Mouse (Mus musculus) heart, adult 2 months (tissue): ENCODE results near the gene Dhrs3. TPM values are rescaled to one million over a fixed set of nuclear protein-coding genes. Genes with fewer than 3 reads are reported as not detected.

Experiments used
- DNase-seq, 2 experiments: peaks; one replicate each; pipeline ENCODE4 v3.0.0; 2021
- H3K27ac ChIP-seq: fragments of 200-600 bp; 2 replicates; pipeline ENCODE4 v1.8.1; 2022
- H3K27me3 ChIP-seq: fragments of 200-500 bp; 2 replicates; pipeline ENCODE4 v1.6.1; 2012; ENCODE audit warnings: mild to moderate bottlenecking, low read length, inconsistent platforms, mixed read lengths; ENCODE audit not compliant: control insufficient read depth, insufficient read depth
- H3K36me3 ChIP-seq: fragments of 200-500 bp; 2 replicates; pipeline ENCODE4 v1.6.1; 2012; ENCODE audit warnings: low read length, inconsistent platforms; ENCODE audit not compliant: control insufficient read depth, insufficient read depth
- H3K4me1 ChIP-seq: fragments of 200-500 bp; 2 replicates; pipeline ENCODE4 v1.6.1; 2011; ENCODE audit warnings: low read length; ENCODE audit not compliant: control insufficient read depth, insufficient read depth
- H3K4me3 ChIP-seq: fragments of 200-600 bp; 2 replicates; pipeline ENCODE4 v1.8.1; 2022
- H3K79me2 ChIP-seq: fragments of 200-500 bp; replicated peaks from 2 replicates; pipeline ENCODE4 v1.6.1; 2012; ENCODE audit warnings: mild to moderate bottlenecking, inconsistent platforms, low read length, moderate library complexity, mixed read lengths; ENCODE audit not compliant: control insufficient read depth, insufficient read depth
- H3K9ac ChIP-seq: fragments of 200-500 bp; 2 replicates; pipeline ENCODE4 v1.6.1; 2012; ENCODE audit warnings: low read depth, mild to moderate bottlenecking, control low read depth, inconsistent platforms, low read length, mixed read lengths
- CTCF ChIP-seq: fragments of 200-600 bp; IDR thresholded peaks from 2 replicates; pipeline ENCODE4 v1.8.1; 2022; ENCODE audit warnings: antibody characterized with exemption, mild to moderate bottlenecking, moderate library complexity
- EP300 ChIP-seq: fragments of 200-500 bp; IDR thresholded peaks from 2 replicates; pipeline ENCODE4 v1.6.1; 2011; ENCODE audit warnings: low read depth, low read length, control low read depth; ENCODE audit not compliant: insufficient read depth
- POLR2A ChIP-seq: fragments of 200-500 bp; IDR thresholded peaks from 2 replicates; pipeline ENCODE4 v1.6.1; 2011; ENCODE audit warnings: mild to moderate bottlenecking, low read depth, low read length, control low read depth; ENCODE audit not compliant: insufficient read depth
- WGBS: fragments of 180-500 bp; shearing (Covaris S2); methylation state at CpG from one replicate; pipeline ENCODE4 v1.1.7; 2018; 5-methylcytosine and 5-hydroxymethylcytosine counted together
- intact Hi-C: fragments of 180-260 bp; cut with DNase I; formaldehyde crosslinking; loops from one replicate; pipeline ENCODE4 v1.15.1; 2025
- polyA plus RNA-seq: library from polyadenylated mRNA; depleted of rRNA; stranded (reverse); fragments of >200 nt; gene quantifications from 2 replicates; pipeline ENCODE4 v1.2.3, GENCODE M21; 2012
- total RNA-seq, 2 experiments: library from RNA; stranded (reverse); gene quantifications; 2 replicates each; pipeline ENCODE4 v1.2.3; 2021

The Dhrs3 gene
- total and polyA plus RNA-seq, 3 experiments: 113 to 143 (median 139) TPM

GRCm38 (mm10) chr4:144953421-144953820, 60.8 kb downstream of the Dhrs3 start:
- 92% methylated on average over 1 of the region's 1 CpGs for WGBS
- Histone ChIP-seq H3K27ac (no peak overlapping the region; the same call in 1 of the 2 replicates), H3K9ac (no peak overlapping the region), H3K4me1 (peaks cover 25% of the 10 kb centered on the region), H3K36me3 (peaks cover 14% of the 10 kb centered on the region), H3K4me3 (no peak overlapping the region), H3K79me2 (no peaks in the 10 kb centered on the region), H3K27me3 (no peaks in the 10 kb centered on the region)
- intact Hi-C loops: no loop called here
- TF ChIP-seq POLR2A: no peak
- TF ChIP-seq EP300: no peak
- TF ChIP-seq CTCF: no peak
- DNase-seq: no peak

- WGBS: 33% methylated on average over 1 of the region's 1 CpGs
- Histone ChIP-seq H3K27ac (no peak overlapping the region), H3K9ac (no peak overlapping the region), H3K4me1 (peaks cover 16% of the 10 kb centered on the region), H3K27me3 (no peaks in the 10 kb centered on the region), H3K79me2 (no peaks in the 10 kb centered on the region), H3K36me3 (peaks cover 12% of the 10 kb centered on the region), H3K4me3 (no peak overlapping the region)
- TF ChIP-seq CTCF (no peak), EP300 (no peak), POLR2A (no peak)
- no peak for DNase-seq
- intact Hi-C loops: no loop called here
Measured at GRCm38 (mm10) chr4:144955863-144956262, 63.2 kb downstream of the Dhrs3 start.

- H3K27ac ChIP-seq: no peak overlapping the region
- no peaks in the 10 kb centered on the region for H3K79me2 ChIP-seq
- no peak for DNase-seq
- no peak overlapping the region for H3K9ac ChIP-seq
- no peaks in the 10 kb centered on the region for H3K27me3 ChIP-seq
- H3K4me3 ChIP-seq: no peak overlapping the region
- intact Hi-C loops: no loop called here
- WGBS: 50% methylated on average over 1 of the region's 1 CpGs
- H3K4me1 ChIP-seq: peaks cover 17% of the 10 kb centered on the region
- peaks cover 17% of the 10 kb centered on the region for H3K36me3 ChIP-seq
- TF ChIP-seq EP300: no peak
- no peak for TF ChIP-seq POLR2A
- TF ChIP-seq CTCF: no peak
Measured at GRCm38 (mm10) chr4:144956293-144956692, 63.7 kb downstream of the Dhrs3 start.

GRCm38 (mm10) chr4:144957186-144957585, 64.6 kb downstream of the Dhrs3 start:
- H3K27ac ChIP-seq: peak overlapping the region; percentile 47
- no peak overlapping the region for H3K9ac ChIP-seq
- peak; percentile 70; the same call in 1 of the 2 replicates for TF ChIP-seq EP300
- no peak for TF ChIP-seq CTCF
- peak; percentile 52 to 78 for DNase-seq
- H3K4me1 ChIP-seq: peaks cover 20% of the 10 kb centered on the region
- peaks cover 20% of the 10 kb centered on the region for H3K36me3 ChIP-seq
- no peaks in the 10 kb centered on the region for H3K79me2 ChIP-seq
- H3K4me3 ChIP-seq: no peak overlapping the region
- WGBS: 78% methylated on average over 4 of the region's 4 CpGs
- H3K27me3 ChIP-seq: no peaks in the 10 kb centered on the region
- intact Hi-C loops: no loop called here

GRCm38 (mm10) chr4:144957721-144958120, 65.1 kb downstream of the Dhrs3 start:
- WGBS: 39% methylated on average over 2 of the region's 2 CpGs
- H3K4me3 ChIP-seq: no peak overlapping the region

GRCm38 (mm10) chr4:144960188-144960904, 67.7 kb downstream of the Dhrs3 start:
- intact Hi-C loops: loop anchor here (2.0 kb wide), 2 partner anchors 70 to 80 kb away; no protein-coding TSS in a partner anchor
- WGBS: 26% methylated on average over 8 of the region's 8 CpGs
- Histone ChIP-seq H3K27ac (peak overlapping the region; percentile 88), H3K36me3 (peaks cover 19% of the 10 kb centered on the region), H3K79me2 (no peaks in the 10 kb centered on the region), H3K4me1 (peaks cover 17% of the 10 kb centered on the region), H3K4me3 (no peak overlapping the region), H3K9ac (peak overlapping the region; percentile 50), H3K27me3 (no peaks in the 10 kb centered on the region)
- TF ChIP-seq EP300 (peak; percentile 80), POLR2A (no peak), CTCF (no peak)
- DNase-seq: peak; percentile 82 to 86

More at GRCm38 (mm10) chr4:144957721-144958120, 65.1 kb downstream of the Dhrs3 start:
- no peaks in the 10 kb centered on the region for H3K79me2 ChIP-seq
- TF ChIP-seq EP300: no peak
- no peak for TF ChIP-seq POLR2A
- TF ChIP-seq CTCF: no peak
- intact Hi-C loops: no loop called here
- H3K27ac ChIP-seq: peak overlapping the region; percentile 47
- no peak overlapping the region for H3K9ac ChIP-seq
- DNase-seq: peak in 1 of 2 experiments; percentile 18
- H3K36me3 ChIP-seq: peaks cover 19% of the 10 kb centered on the region
- H3K4me1 ChIP-seq: peaks cover 19% of the 10 kb centered on the region
- H3K27me3 ChIP-seq: no peaks in the 10 kb centered on the region
